Mouse (Mus musculus) limb, embryonic 10.5 days (tissue): ENCODE measurements around the gene Sez6l. TPM values are rescaled to one million over a fixed set of nuclear protein-coding genes. Genes with fewer than 3 reads are reported as not detected.
A peak's percentile ranks its signal among the peaks of the same experiment; 100 is the strongest.

Experiments used
- DNase-seq: peaks from one replicate; pipeline ENCODE4 v3.0.0-alpha.2; 2017; ENCODE audit warnings: low spot score
- H3K27ac ChIP-seq: fragments of 300-500 bp; sonication (generic); 2 replicates; pipeline ENCODE4 v1.5.1; 2016; ENCODE audit warnings: mild to moderate bottlenecking
- H3K27me3 ChIP-seq: fragments of 300-500 bp; sonication (generic); 2 replicates; pipeline ENCODE4 v1.6.1; 2016; ENCODE audit warnings: low read depth, mild to moderate bottlenecking; ENCODE audit not compliant: poor library complexity, severe bottlenecking
- H3K36me3 ChIP-seq: fragments of 300-500 bp; sonication (generic); 2 replicates; pipeline ENCODE4 v1.6.1; 2016; ENCODE audit warnings: mild to moderate bottlenecking, moderate library complexity
- H3K4me1 ChIP-seq: fragments of 300-500 bp; sonication (generic); 2 replicates; pipeline ENCODE4 v1.6.1; 2016
- H3K4me3 ChIP-seq: fragments of 300-500 bp; sonication (generic); 2 replicates; pipeline ENCODE4 v1.5.1; 2016; ENCODE audit warnings: mild to moderate bottlenecking, moderate library complexity
- H3K9me3 ChIP-seq: fragments of 300-500 bp; sonication (generic); replicated peaks from 2 replicates; pipeline ENCODE4 v1.6.1; 2016; ENCODE audit warnings: mild to moderate bottlenecking
- WGBS: fragments of 180-500 bp; shearing (Covaris S2); methylation state at CpG from one replicate; pipeline ENCODE4 v1.1.7; 2016; 5-methylcytosine and 5-hydroxymethylcytosine counted together
- polyA plus RNA-seq: library from polyadenylated mRNA; unstranded; fragments of >200 nt; fragmentation: Nextera tagmentation; extraction: Ambion mirVana; gene quantifications from 2 replicates; pipeline ENCODE4 v1.2.1, GENCODE M21; 2016

Sez6l gene
- polyA plus RNA-seq, 1 experiment from 2014 or later, result 0.16 TPM

DNA sequence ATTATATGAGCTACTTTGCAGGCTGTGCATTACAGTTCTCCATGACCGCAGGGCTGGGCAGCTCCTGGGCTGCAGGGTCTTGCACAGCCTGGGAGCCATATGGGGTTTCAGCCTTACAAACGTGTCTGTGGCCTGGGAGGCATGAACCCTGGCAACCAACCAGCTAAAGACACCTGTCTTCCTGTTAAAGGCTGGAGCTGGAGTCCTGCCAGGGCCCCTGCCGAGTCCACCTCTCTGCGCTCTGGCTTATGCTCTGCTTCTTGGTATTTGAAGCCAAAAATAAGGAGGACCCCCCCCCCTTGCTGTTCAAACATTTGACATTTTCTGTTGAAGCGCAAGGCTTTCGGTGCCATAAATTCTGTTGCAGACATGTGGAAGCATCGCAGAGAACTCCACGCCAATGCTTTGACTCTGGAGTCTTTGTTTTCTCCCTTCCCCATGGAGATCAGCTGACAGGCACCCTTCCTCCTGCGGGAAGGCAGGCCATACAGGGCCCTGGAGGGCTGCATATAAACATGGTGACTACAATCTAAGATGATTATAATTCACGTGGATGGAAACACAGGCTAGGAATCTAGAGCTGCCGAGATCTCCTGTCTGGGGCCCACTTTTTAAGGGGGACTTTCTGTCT is 23.4 kb upstream of the Sez6l start:
- Histone ChIP-seq H3K36me3 (no peaks in the 10 kb centered on the region), H3K27me3 (no peaks in the 10 kb centered on the region), H3K4me1 (peaks cover 18% of the 10 kb centered on the region), H3K4me3 (no peak overlapping the region), H3K27ac (no peak overlapping the region), H3K9me3 (no peaks in the 10 kb centered on the region)
- WGBS, result 69% methylated on average over 11 of the region's 11 CpGs
- no peak for DNase-seq

- H3K27me3 ChIP-seq, result no peaks in the 10 kb centered on the region
- no peak for DNase-seq
Measured at GRCm38 (mm10) chr5:112599538-112600308, 22.7 kb upstream of the Sez6l start.

GRCm38 (mm10) chr5:112597876-112598275 is 20.9 kb upstream of the Sez6l start:
- DNase-seq, result no peak
- H3K4me1 ChIP-seq, result 0 out of 2 replicates have a peak, but pooled peaks cover 5% of the 10 kb centered on the region
- no peaks in the 10 kb centered on the region for H3K9me3 ChIP-seq
- no peak overlapping the region for H3K4me3 ChIP-seq
- no peaks in the 10 kb centered on the region for H3K27me3 ChIP-seq
- no peak overlapping the region for H3K27ac ChIP-seq
- WGBS, result 89% methylated on average over 6 of the region's 6 CpGs
- H3K36me3 ChIP-seq, result no peaks in the 10 kb centered on the region

More at GRCm38 (mm10) chr5:112599538-112600308, 22.7 kb upstream of the Sez6l start:
- Histone ChIP-seq H3K4me3 (no peak overlapping the region), H3K27ac (no peak overlapping the region), H3K36me3 (no peaks in the 10 kb centered on the region), H3K4me1 (peaks cover 11% of the 10 kb centered on the region), H3K9me3 (no peaks in the 10 kb centered on the region)
- WGBS, result 87% methylated on average over 6 of the region's 6 CpGs

DNA sequence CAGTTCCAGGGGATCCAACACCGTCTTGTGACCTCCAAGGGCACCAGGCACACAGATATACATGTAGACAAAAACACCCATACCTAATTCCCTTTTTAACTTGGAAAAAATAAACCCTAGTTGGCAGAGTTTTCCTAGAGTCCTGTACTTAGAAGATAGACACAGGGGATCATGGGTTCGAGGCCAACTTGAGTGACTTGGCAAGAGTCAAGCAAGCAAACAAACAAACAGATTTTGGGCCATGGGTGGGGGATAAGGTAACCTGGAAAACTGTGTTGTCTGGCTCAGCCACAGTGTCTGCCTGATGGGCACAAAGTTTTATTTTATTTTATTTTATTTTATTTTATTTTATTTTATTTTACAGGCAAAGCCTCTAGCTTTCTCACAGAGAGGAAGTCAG is 20.3 kb upstream of the Sez6l start:
- no peaks in the 10 kb centered on the region for H3K27me3 ChIP-seq
- H3K4me3 ChIP-seq, result no peak overlapping the region
- H3K4me1 ChIP-seq, result 0 out of 2 replicates have a peak, but pooled peaks cover 5% of the 10 kb centered on the region

DNA sequence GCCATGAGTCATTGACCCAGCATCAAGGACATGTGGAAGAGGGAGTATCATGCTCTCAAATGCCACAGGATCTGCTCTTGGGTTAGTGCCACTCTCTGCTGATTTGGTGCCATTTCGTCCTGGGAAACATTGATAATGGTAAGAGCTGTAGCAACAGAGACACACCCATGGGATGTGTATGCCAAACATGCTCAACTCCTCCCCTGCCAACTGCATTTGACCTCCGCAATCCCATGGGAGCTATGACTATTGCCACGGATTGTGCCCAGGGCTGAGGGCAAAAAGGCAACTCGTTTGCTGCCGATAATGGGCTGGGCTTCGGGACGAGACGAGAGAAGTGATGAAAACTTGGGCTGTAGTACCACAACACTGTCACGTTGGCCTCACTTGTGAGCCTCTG is 19.7 kb upstream of the Sez6l start:
- 86% methylated on average over 9 of the region's 9 CpGs for whole genome bisulfite sequencing
- H3K4me3 ChIP-seq, result no peak overlapping the region
- H3K9me3 ChIP-seq, result no peaks in the 10 kb centered on the region
- H3K27me3 ChIP-seq, result no peaks in the 10 kb centered on the region
- H3K36me3 ChIP-seq, result no peaks in the 10 kb centered on the region
- no peak overlapping the region for H3K27ac ChIP-seq
- no peak for DNase-seq
- 0 out of 2 replicates have a peak, but pooled peaks cover 5% of the 10 kb centered on the region for H3K4me1 ChIP-seq

More for the DNA sequence above, 20.3 kb upstream of the Sez6l start:
- DNase-seq, result no peak
- no peaks in the 10 kb centered on the region for H3K9me3 ChIP-seq
- H3K36me3 ChIP-seq, result no peaks in the 10 kb centered on the region
- H3K27ac ChIP-seq, result no peak overlapping the region
- 89% methylated on average over 2 of the region's 2 CpGs for WGBS

GRCm38 (mm10) chr5:112595701-112596632 is 19.0 kb upstream of the Sez6l start:
- Histone ChIP-seq H3K4me3 (no peak overlapping the region), H3K27me3 (no peaks in the 10 kb centered on the region), H3K36me3 (no peaks in the 10 kb centered on the region), H3K27ac (no peak overlapping the region), H3K4me1 (0 out of 2 replicates have a peak, but pooled peaks cover 5% of the 10 kb centered on the region), H3K9me3 (no peaks in the 10 kb centered on the region)
- WGBS, result 80% methylated on average over 7 of the region's 7 CpGs
- no peak for DNase-seq

DNA sequence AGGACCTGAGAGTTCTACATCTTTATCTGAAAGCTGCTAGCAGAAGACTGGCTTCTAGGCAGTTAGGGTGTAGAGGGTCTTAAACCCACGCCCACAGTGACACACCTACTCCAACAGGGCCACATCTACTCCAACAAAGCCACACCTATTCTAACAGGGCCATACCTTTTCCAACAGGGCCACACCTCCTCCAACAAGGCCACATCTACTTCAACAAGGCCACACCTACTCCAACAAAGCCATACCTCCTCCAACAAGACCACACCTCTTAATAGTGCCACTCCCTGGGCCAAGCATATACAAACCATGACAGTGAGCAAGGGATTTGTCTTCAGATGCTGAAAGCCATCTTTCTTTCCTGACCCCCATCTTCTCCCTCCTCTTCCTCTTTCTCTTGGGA is 14.7 kb upstream of the Sez6l start:
- Histone ChIP-seq H3K27ac (no peak overlapping the region), H3K4me3 (no peak overlapping the region), H3K36me3 (no peaks in the 10 kb centered on the region), H3K4me1 (no peaks in the 10 kb centered on the region), H3K9me3 (no peaks in the 10 kb centered on the region), H3K27me3 (no peaks in the 10 kb centered on the region)
- DNase-seq, result no peak
- WGBS, result 64% methylated on average over 1 of the region's 1 CpGs

DNA sequence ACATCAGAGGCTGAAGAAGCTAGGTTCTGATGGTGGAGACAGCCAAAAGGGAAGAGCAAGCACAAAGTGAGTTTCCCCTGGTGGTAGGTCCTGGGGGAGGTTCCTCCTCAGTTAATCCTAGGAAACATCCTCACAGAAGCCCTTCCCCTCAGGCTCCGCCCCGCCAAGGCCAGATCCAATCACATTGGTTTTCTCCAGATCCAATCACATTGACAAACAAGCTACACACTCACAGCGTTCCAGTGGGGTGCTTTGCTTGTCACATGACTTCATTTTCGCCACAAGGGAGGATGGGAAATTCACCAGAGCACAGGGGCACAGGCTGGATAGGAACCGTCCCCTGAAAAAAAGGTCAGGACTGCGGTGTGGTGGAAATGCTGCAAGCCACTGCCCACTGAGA is 9.1 kb upstream of the Sez6l start:
- Histone ChIP-seq H3K27me3 (peaks cover 28% of the 10 kb centered on the region), H3K4me1 (peaks cover 11% of the 10 kb centered on the region), H3K4me3 (no peak overlapping the region), H3K36me3 (no peaks in the 10 kb centered on the region), H3K9me3 (no peaks in the 10 kb centered on the region), H3K27ac (no peak overlapping the region)
- no peak for DNase-seq
- WGBS, result 54% methylated on average over 6 of the region's 6 CpGs

- WGBS, result 94% methylated on average over 4 of the region's 4 CpGs
Measured at GRCm38 (mm10) chr5:112584155-112584769, 7.3 kb upstream of the Sez6l start.

DNA sequence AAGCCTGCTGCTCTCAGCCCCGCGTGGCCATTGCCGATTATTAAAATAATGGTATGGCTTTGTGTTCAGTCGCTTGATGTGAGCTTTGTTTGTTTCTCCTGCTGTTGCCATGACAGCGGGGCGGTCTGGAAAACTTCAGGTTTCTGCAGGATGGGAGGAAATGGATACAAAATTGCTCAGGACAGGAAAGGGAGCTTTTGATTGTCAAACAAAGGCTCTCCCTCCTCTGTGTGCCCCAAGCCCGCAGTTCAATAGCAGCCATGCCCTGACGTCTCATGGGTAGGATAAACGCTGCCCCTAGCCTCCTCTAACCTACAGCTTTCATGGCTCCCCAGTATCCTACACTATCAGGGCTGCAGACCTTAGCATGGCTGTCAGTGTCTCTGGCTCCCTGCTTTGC is 6.3 kb upstream of the Sez6l start:
- no peaks in the 10 kb centered on the region for H3K36me3 ChIP-seq
- H3K4me1 ChIP-seq, result peaks cover 11% of the 10 kb centered on the region
- H3K9me3 ChIP-seq, result no peaks in the 10 kb centered on the region
- peak; percentile 37 for DNase-seq
- peak overlapping the region; percentile 47; the same call in 1 of the 2 replicates for H3K27ac ChIP-seq
- H3K27me3 ChIP-seq, result peaks cover 55% of the 10 kb centered on the region
- 41% methylated on average over 9 of the region's 9 CpGs for WGBS
- no peak overlapping the region for H3K4me3 ChIP-seq

More at GRCm38 (mm10) chr5:112584155-112584769, 7.3 kb upstream of the Sez6l start:
- Histone ChIP-seq H3K27me3 (peaks cover 46% of the 10 kb centered on the region), H3K36me3 (no peaks in the 10 kb centered on the region), H3K9me3 (no peaks in the 10 kb centered on the region), H3K4me1 (peaks cover 11% of the 10 kb centered on the region), H3K27ac (no peak overlapping the region), H3K4me3 (no peak overlapping the region)
- DNase-seq, result no peak

- DNase-seq, result no peak
- no peaks in the 10 kb centered on the region for H3K9me3 ChIP-seq
- no peak overlapping the region for H3K27ac ChIP-seq
- peaks cover 19% of the 10 kb centered on the region for H3K4me1 ChIP-seq
- 8% methylated on average over 10 of the region's 10 CpGs for WGBS
- no peak overlapping the region for H3K4me3 ChIP-seq
- H3K36me3 ChIP-seq, result no peaks in the 10 kb centered on the region
- H3K27me3 ChIP-seq, result peaks cover 97% of the 10 kb centered on the region
Measured at GRCm38 (mm10) chr5:112577750-112578149, 765 bp upstream of the Sez6l start.

- peaks cover 84% of the 10 kb centered on the region for H3K27me3 ChIP-seq
- peak overlapping the region; percentile 44 for H3K4me3 ChIP-seq
- H3K9me3 ChIP-seq, result no peaks in the 10 kb centered on the region
- H3K4me1 ChIP-seq, result peaks cover 19% of the 10 kb centered on the region
- no peaks in the 10 kb centered on the region for H3K36me3 ChIP-seq
- DNase-seq, result peak; percentile 42
- 1% methylated on average over 48 of the region's 48 CpGs for WGBS
- no peak overlapping the region for H3K27ac ChIP-seq
Measured at GRCm38 (mm10) chr5:112576361-112576992, 508 bp downstream of the Sez6l start.
